Mouse (Mus musculus) midbrain, embryonic 16.5 days (tissue): ENCODE data around the gene Syce1l. TPM values are rescaled to one million over a fixed set of nuclear protein-coding genes. Genes with fewer than 3 reads are reported as not detected.

ENCODE experiments used
- ATAC-seq: fragments of 200-750 bp; cut with Nextera tagmentation; 2 replicates; pipeline ENCODE4 v1.8.0; 2017; ENCODE audit warnings: moderate TSS enrichment
- H3K27ac ChIP-seq: fragments of 300-500 bp; sonication (generic); 2 replicates; pipeline ENCODE4 v1.5.1; 2014; ENCODE audit warnings: mild to moderate bottlenecking, low read length, mixed read lengths
- H3K27me3 ChIP-seq: fragments of 300-500 bp; sonication (generic); 2 replicates; pipeline ENCODE4 v1.6.1; 2014; ENCODE audit warnings: low read depth, low read length, mixed read lengths; ENCODE audit not compliant: control insufficient read depth, insufficient read depth
- H3K36me3 ChIP-seq: fragments of 300-500 bp; sonication (generic); 2 replicates; pipeline ENCODE4 v1.6.1; 2014; ENCODE audit warnings: mild to moderate bottlenecking, low read length, moderate library complexity, mixed read lengths; ENCODE audit not compliant: control insufficient read depth, insufficient read depth
- H3K4me1 ChIP-seq: fragments of 300-500 bp; sonication (generic); 2 replicates; pipeline ENCODE4 v1.6.1; 2014; ENCODE audit warnings: mild to moderate bottlenecking, low read length, mixed read lengths; ENCODE audit not compliant: control insufficient read depth, insufficient read depth
- H3K4me2 ChIP-seq: fragments of 300-500 bp; sonication (generic); 2 replicates; pipeline ENCODE4 v1.6.1; 2014; ENCODE audit warnings: mild to moderate bottlenecking, low read length, mixed read lengths
- H3K4me3 ChIP-seq: fragments of 300-500 bp; sonication (generic); 2 replicates; pipeline ENCODE4 v1.5.1; 2014; ENCODE audit warnings: low read depth, mild to moderate bottlenecking, low read length, moderate library complexity, mixed read lengths
- H3K9ac ChIP-seq: fragments of 300-500 bp; sonication (generic); 2 replicates; pipeline ENCODE4 v1.6.1; 2014; ENCODE audit warnings: low read depth, low read length, mixed read lengths
- H3K9me3 ChIP-seq: fragments of 300-500 bp; sonication (generic); replicated peaks from 2 replicates; pipeline ENCODE4 v1.6.1; 2014; ENCODE audit warnings: mild to moderate bottlenecking, low read length, mixed read lengths; ENCODE audit not compliant: control insufficient read depth, poor library complexity, severe bottlenecking
- WGBS: fragments of 180-500 bp; shearing (Covaris S2); extraction: QIAGEN DNeasy Blood & Tissue Kit; methylation state at CpG from one replicate; pipeline ENCODE4 v1.1.7; 2014; 5-methylcytosine and 5-hydroxymethylcytosine counted together
- polyA plus RNA-seq: library from polyadenylated mRNA; unstranded; fragments of >200 nt; fragmentation: Nextera tagmentation; extraction: Ambion mirVana; gene quantifications from 2 replicates; pipeline ENCODE4 v1.2.1, GENCODE M21; 2015

Syce1l gene
- polyA plus RNA-seq, 1 experiment from 2014 or later, result not detected

- no peak overlapping the region for H3K27ac ChIP-seq
Observed at GRCm38 (mm10) chr8:113665951-113666350, 22.9 kb downstream of the Syce1l start.

GRCm38 (mm10) chr8:113666714-113667432, 23.9 kb downstream of the Syce1l start:
- no peak overlapping the region for H3K9ac ChIP-seq
- peaks cover 3% of the 10 kb centered on the region; the same call in 1 of the 2 replicates for H3K4me1 ChIP-seq
- H3K36me3 ChIP-seq, result no peaks in the 10 kb centered on the region
- no peaks in the 10 kb centered on the region for H3K9me3 ChIP-seq
- H3K27ac ChIP-seq, result no peak overlapping the region
- 63% methylated on average over 16 of the region's 16 CpGs for WGBS
- no peak overlapping the region for H3K4me2 ChIP-seq
- no peaks in the 10 kb centered on the region for H3K27me3 ChIP-seq
- ATAC-seq, result no peak
- no peak overlapping the region for H3K4me3 ChIP-seq

More at GRCm38 (mm10) chr8:113665951-113666350, 22.9 kb downstream of the Syce1l start:
- ATAC-seq, result no peak
- Histone ChIP-seq H3K4me2 (no peak overlapping the region), H3K9ac (no peak overlapping the region), H3K36me3 (no peaks in the 10 kb centered on the region), H3K4me1 (peaks cover 3% of the 10 kb centered on the region; the same call in 1 of the 2 replicates), H3K27me3 (no peaks in the 10 kb centered on the region), H3K9me3 (no peaks in the 10 kb centered on the region), H3K4me3 (no peak overlapping the region)
- 73% methylated on average over 8 of the region's 8 CpGs for WGBS

- no peaks in the 10 kb centered on the region for H3K9me3 ChIP-seq
- no peak overlapping the region for H3K4me2 ChIP-seq
- peaks cover under 1% of the 10 kb centered on the region; the same call in 1 of the 2 replicates for H3K4me1 ChIP-seq
- no peak for ATAC-seq
- H3K4me3 ChIP-seq, result no peak overlapping the region
- H3K36me3 ChIP-seq, result no peaks in the 10 kb centered on the region
- WGBS, result 93% methylated on average over 10 of the region's 10 CpGs
- no peak overlapping the region for H3K27ac ChIP-seq
- H3K9ac ChIP-seq, result no peak overlapping the region
- no peaks in the 10 kb centered on the region for H3K27me3 ChIP-seq
Observed at GRCm38 (mm10) chr8:113669924-113670323, 26.9 kb downstream of the Syce1l start.

- no peak overlapping the region for H3K27ac ChIP-seq
- no peak overlapping the region for H3K4me3 ChIP-seq
- H3K4me2 ChIP-seq, result no peak overlapping the region
- no peaks in the 10 kb centered on the region for H3K9me3 ChIP-seq
- H3K9ac ChIP-seq, result no peak overlapping the region
- H3K27me3 ChIP-seq, result no peaks in the 10 kb centered on the region
- no peaks in the 10 kb centered on the region for H3K36me3 ChIP-seq
- no peaks in the 10 kb centered on the region for H3K4me1 ChIP-seq
- no peak for ATAC-seq
- 75% methylated on average over 11 of the region's 11 CpGs for WGBS
Observed at GRCm38 (mm10) chr8:113672599-113673255, 29.7 kb downstream of the Syce1l start.

GRCm38 (mm10) chr8:113673300-113673699, 30.3 kb downstream of the Syce1l start:
- Histone ChIP-seq H3K9me3 (no peaks in the 10 kb centered on the region), H3K4me1 (no peaks in the 10 kb centered on the region), H3K4me2 (no peak overlapping the region), H3K27ac (no peak overlapping the region), H3K4me3 (no peak overlapping the region), H3K27me3 (no peaks in the 10 kb centered on the region), H3K36me3 (no peaks in the 10 kb centered on the region), H3K9ac (no peak overlapping the region)
- 17% methylated on average over 3 of the region's 3 CpGs for WGBS
- ATAC-seq, result no peak

GRCm38 (mm10) chr8:113674611-113675010, 31.6 kb downstream of the Syce1l start:
- Histone ChIP-seq H3K4me1 (no peaks in the 10 kb centered on the region), H3K27ac (no peak overlapping the region), H3K4me3 (no peak overlapping the region), H3K27me3 (no peaks in the 10 kb centered on the region), H3K4me2 (no peak overlapping the region), H3K9me3 (no peaks in the 10 kb centered on the region), H3K9ac (no peak overlapping the region), H3K36me3 (no peaks in the 10 kb centered on the region)
- no peak for ATAC-seq
- 93% methylated on average over 3 of the region's 3 CpGs for WGBS

- no peaks in the 10 kb centered on the region for H3K27me3 ChIP-seq
- no peaks in the 10 kb centered on the region for H3K36me3 ChIP-seq
- no peaks in the 10 kb centered on the region for H3K4me1 ChIP-seq
- no peaks in the 10 kb centered on the region for H3K9me3 ChIP-seq
- 76% methylated on average over 2 of the region's 2 CpGs for WGBS
- H3K4me3 ChIP-seq, result no peak overlapping the region
- H3K4me2 ChIP-seq, result no peak overlapping the region
- ATAC-seq, result no peak
- H3K27ac ChIP-seq, result no peak overlapping the region
- no peak overlapping the region for H3K9ac ChIP-seq
Observed at GRCm38 (mm10) chr8:113675281-113675680, 32.3 kb downstream of the Syce1l start.

GRCm38 (mm10) chr8:113676811-113677210, 33.8 kb downstream of the Syce1l start:
- no peaks in the 10 kb centered on the region for H3K4me1 ChIP-seq
- ATAC-seq, result no peak
- no peak overlapping the region for H3K4me2 ChIP-seq
- no peak overlapping the region for H3K4me3 ChIP-seq
- H3K27me3 ChIP-seq, result no peaks in the 10 kb centered on the region
- H3K27ac ChIP-seq, result no peak overlapping the region
- H3K36me3 ChIP-seq, result no peaks in the 10 kb centered on the region
- no peaks in the 10 kb centered on the region for H3K9me3 ChIP-seq
- 95% methylated on average over 1 of the region's 1 CpGs for WGBS
- no peak overlapping the region for H3K9ac ChIP-seq

- Histone ChIP-seq H3K9ac (no peak overlapping the region), H3K36me3 (no peaks in the 10 kb centered on the region), H3K9me3 (peaks cover 2% of the 10 kb centered on the region; the same call in 1 of the 2 replicates), H3K27me3 (no peaks in the 10 kb centered on the region), H3K4me3 (no peak overlapping the region), H3K4me2 (no peak overlapping the region), H3K27ac (no peak overlapping the region), H3K4me1 (no peaks in the 10 kb centered on the region)
- ATAC-seq, result no peak
- WGBS, result 85% methylated on average over 3 of the region's 3 CpGs
Observed at GRCm38 (mm10) chr8:113679361-113679760, 36.3 kb downstream of the Syce1l start.
